Comparison of ENCODE assay signal across 8 mouse cellular contexts in the genomic region with DNA sequence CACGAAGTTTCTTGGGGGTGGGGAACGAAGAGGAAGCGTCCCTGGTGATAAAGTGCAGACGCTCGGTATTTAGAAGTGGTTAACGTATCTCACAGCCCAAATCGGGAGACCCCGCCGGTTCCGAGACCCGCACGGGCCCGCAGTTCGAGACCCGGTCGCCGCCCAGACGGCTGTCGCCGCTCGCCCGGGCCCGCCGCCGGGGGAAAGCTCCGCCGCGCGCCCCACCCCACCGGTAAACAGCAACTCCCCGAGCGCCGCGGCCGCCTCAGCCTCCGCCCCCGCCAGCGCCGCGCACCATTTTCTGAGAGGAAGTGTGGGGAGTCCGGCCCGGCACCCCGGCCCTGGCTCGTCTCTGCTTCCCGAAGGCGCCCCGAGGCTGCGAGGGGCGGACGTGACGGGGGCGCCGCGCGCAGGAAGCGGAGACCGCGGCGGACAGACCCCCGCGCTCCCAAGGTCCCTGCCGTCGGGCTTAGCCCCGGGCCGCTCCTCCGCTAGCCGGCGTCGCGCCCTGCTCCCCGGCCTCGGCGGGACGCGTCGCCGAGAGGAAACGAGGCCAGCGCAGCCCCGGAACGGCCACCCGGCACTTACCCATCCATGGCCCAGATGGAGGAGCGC. TPM values are rescaled to one million over a fixed set of nuclear protein-coding genes. Genes with fewer than 3 reads are reported as not detected.
DNase-seq lines count a peak whose midpoint lies in the region; ATAC-seq and TF ChIP-seq lines count a peak whose summit lies in the region.

No protein-coding gene starts in this region.

- TF ChIP-seq CTCF in kidney, postnatal 0 days (IDR thresholded peaks at IDR 0.05; ENCODE audit: low read depth), result no peak
- TF ChIP-seq CTCF in testis, adult 2 months (IDR thresholded peaks at IDR 0.05; ENCODE audit: control insufficient read depth, insufficient read depth, insufficient replicate concordance, low read depth, low read length), result no peak

- DNase-seq in CD8-positive naive resting alpha-beta T cell, adult 2 months (ENCODE audit: low read depth in 2 of 2, low spot score in 2 of 2), result peak; percentile 70 to 75
- peak; percentile 60 for DNase-seq in brain, adult 2 months (ENCODE audit: low read depth, low spot score)
- DNase-seq in kidney, postnatal 0 days (ENCODE audit: low spot score), result peak; percentile 66
- peak; percentile 77 for DNase-seq in liver, embryonic 13.5 days
- peak; percentile 78 for DNase-seq in neural tube, embryonic 10.5 days (ENCODE audit: extremely low spot score, low spot score)

- H3K4me1 ChIP-seq in erythroblast, embryonic 14.5 days (ENCODE audit: control insufficient read depth), result peaks cover 56% of the 10 kb centered on the region
- H3K4me1 ChIP-seq in heart, embryonic 13.5 days, result peaks cover 32% of the 10 kb centered on the region
- peaks cover 7% of the 10 kb centered on the region; the same call in 1 of the 2 replicates for H3K4me1 ChIP-seq in kidney, postnatal 0 days (replicated peaks; ENCODE audit: insufficient read depth, low read length)
- H3K4me1 ChIP-seq in liver, embryonic 13.5 days (replicated peaks), result peaks cover 55% of the 10 kb centered on the region
- no peaks in the 10 kb centered on the region; the same call in 1 of the 2 replicates for H3K4me1 ChIP-seq in testis, adult 2 months (ENCODE audit: control insufficient read depth, insufficient read depth, low read length)

- peak overlapping the region; percentile 73 for H3K4me2 ChIP-seq in heart, embryonic 13.5 days
- peak overlapping the region; percentile 84 for H3K4me2 ChIP-seq in kidney, postnatal 0 days (ENCODE audit: low read length)
- peak overlapping the region; percentile 80 for H3K4me2 ChIP-seq in liver, embryonic 13.5 days

- peak overlapping the region; percentile 96 for H3K9ac ChIP-seq in heart, embryonic 13.5 days
- peak overlapping the region; percentile 89 for H3K9ac ChIP-seq in kidney, postnatal 0 days (ENCODE audit: low read depth, low read length)
- peak overlapping the region; percentile 100 for H3K9ac ChIP-seq in liver, embryonic 13.5 days

- peak overlapping the region; percentile 99 for H3K27ac ChIP-seq in heart, embryonic 13.5 days (replicated peaks)
- H3K27ac ChIP-seq in kidney, postnatal 0 days, result peak overlapping the region; percentile 97
- peak overlapping the region; percentile 100 for H3K27ac ChIP-seq in liver, embryonic 13.5 days
- peak overlapping the region; percentile 99 for H3K27ac ChIP-seq in testis, adult 2 months (ENCODE audit: control insufficient read depth, insufficient read depth, low read depth, low read length)

- no peaks in the 10 kb centered on the region for H3K9me3 ChIP-seq in erythroblast, embryonic 14.5 days (ENCODE audit: control insufficient read depth, low read length)
- no peaks in the 10 kb centered on the region for H3K9me3 ChIP-seq in heart, embryonic 13.5 days
- H3K9me3 ChIP-seq in kidney, postnatal 0 days (replicated peaks; ENCODE audit: low read length), result no peaks in the 10 kb centered on the region
- H3K9me3 ChIP-seq in liver, embryonic 13.5 days (replicated peaks), result no peaks in the 10 kb centered on the region

- WGBS in heart, embryonic 13.5 days, result under 1% methylated on average over 72 of the region's 83 CpGs
- WGBS in kidney, postnatal 0 days, result under 1% methylated on average over 76 of the region's 83 CpGs
- under 1% methylated on average over 71 of the region's 83 CpGs for WGBS in liver, embryonic 13.5 days (ENCODE audit: insufficient replicate concordance)

- H3K4me3 ChIP-seq in erythroblast, embryonic 14.5 days (replicated peaks), result peak overlapping the region; percentile 99
- peak overlapping the region; percentile 90 for H3K4me3 ChIP-seq in heart, embryonic 13.5 days
- H3K4me3 ChIP-seq in kidney, postnatal 0 days (replicated peaks; ENCODE audit: low read depth, low read length), result peak overlapping the region; percentile 74
- H3K4me3 ChIP-seq in liver, embryonic 13.5 days (replicated peaks), result peak overlapping the region; percentile 97
- H3K4me3 ChIP-seq in testis, adult 2 months (ENCODE audit: control insufficient read depth, low read depth, low read length), result peak overlapping the region; percentile 99

- H3K27me3 ChIP-seq in erythroblast, embryonic 14.5 days (ENCODE audit: control insufficient read depth), result no peaks in the 10 kb centered on the region
- H3K27me3 ChIP-seq in heart, embryonic 13.5 days (replicated peaks), result no peaks in the 10 kb centered on the region
- no peaks in the 10 kb centered on the region for H3K27me3 ChIP-seq in kidney, postnatal 0 days (ENCODE audit: insufficient read depth, low read length)
- no peaks in the 10 kb centered on the region for H3K27me3 ChIP-seq in liver, embryonic 13.5 days
- no peaks in the 10 kb centered on the region for H3K27me3 ChIP-seq in testis, adult 2 months (ENCODE audit: control insufficient read depth, insufficient read depth, low read length)

- no peak for TF ChIP-seq POLR2A in testis, adult 2 months (IDR thresholded peaks at IDR 0.05; ENCODE audit: control insufficient read depth, low read depth, low read length)

- ATAC-seq in heart, embryonic 13.5 days (ENCODE audit: extremely low read depth, insufficient number of reproducible peaks, low FRiP score, low TSS enrichment), result peak; percentile 67
- peak; percentile 70 for ATAC-seq in kidney, postnatal 0 days (replicated peaks; ENCODE audit: low FRiP score, low read depth)
- ATAC-seq in liver, embryonic 13.5 days (ENCODE audit: low read depth), result peak; percentile 71

- peaks cover 13% of the 10 kb centered on the region for H3K36me3 ChIP-seq in erythroblast, embryonic 14.5 days (ENCODE audit: control insufficient read depth)
- H3K36me3 ChIP-seq in heart, embryonic 13.5 days, result no peaks in the 10 kb centered on the region
- H3K36me3 ChIP-seq in kidney, postnatal 0 days (ENCODE audit: insufficient read depth, low read length), result no peaks in the 10 kb centered on the region
- no peaks in the 10 kb centered on the region for H3K36me3 ChIP-seq in liver, embryonic 13.5 days
- no peaks in the 10 kb centered on the region for H3K36me3 ChIP-seq in testis, adult 2 months (ENCODE audit: control insufficient read depth, insufficient read depth, low read length)

RNA-seq across cellular contexts. Expression of a gene that starts 0.5 kb away (rescaled TPM):
- polyA plus RNA-seq in erythroblast, embryonic 14.5 days (2012), result 4.6 and 4.9 TPM in 2 replicates
- 27.1 and 31.0 TPM in 2 replicates for polyA plus RNA-seq in heart, embryonic 13.5 days (2015; fragmentation: Nextera tagmentation; extraction: Ambion mirVana)
- polyA plus RNA-seq in kidney, postnatal 0 days (2015; fragmentation: Nextera tagmentation; extraction: Ambion mirVana), result 64.3 and 64.9 TPM in 2 replicates
- 44.2 and 60.6 TPM in 2 replicates for polyA plus RNA-seq in liver, embryonic 13.5 days (2015; fragmentation: Nextera tagmentation; extraction: Ambion mirVana)
- 11.5 and 13.6 TPM in 2 replicates for polyA plus RNA-seq in testis, adult 2 months (2012; rRNA removed)

RNA-seq across cellular contexts. Expression of a gene that starts 32.7 kb away (rescaled TPM):
- 0.35 and 0.37 TPM in 2 replicates for polyA plus RNA-seq in erythroblast, embryonic 14.5 days (2012)
- 38.1 and 39.8 TPM in 2 replicates for polyA plus RNA-seq in heart, embryonic 13.5 days (2015; fragmentation: Nextera tagmentation; extraction: Ambion mirVana)
- 40.4 and 46.6 TPM in 2 replicates for polyA plus RNA-seq in kidney, postnatal 0 days (2015; fragmentation: Nextera tagmentation; extraction: Ambion mirVana)
- 18.2 and 23.8 TPM in 2 replicates for polyA plus RNA-seq in liver, embryonic 13.5 days (2015; fragmentation: Nextera tagmentation; extraction: Ambion mirVana)
- 56.9 and 71.7 TPM in 2 replicates for polyA plus RNA-seq in testis, adult 2 months (2012; rRNA removed)

Comparison
In these comparisons a context has a peak if more than half of its experiments do, and no peak if none do; other contexts are left out.
1. Peak in every context shown above with its lines: DNase-seq, ATAC-seq, H3K4me3 ChIP-seq and H3K27ac ChIP-seq.
2. RNA of a gene that starts 32.7 kb away (polyA plus RNA-seq): 56.9 to 71.7 TPM in testis, adult 2 months, 40.4 to 46.6 TPM in kidney, postnatal 0 days, 38.1 to 39.8 TPM in heart, embryonic 13.5 days and 18.2 to 23.8 TPM in liver, embryonic 13.5 days; 0.35 to 0.37 TPM in erythroblast, embryonic 14.5 days; every median in the first group is over 10 times any median in the second.